Mouse (Mus musculus) G1E (cell line): ENCODE measurements at regions not wholly inside any gene's neighbourhood (a gene's known extent, or its start where the extent isn't known, plus 50 kb on each side); places are given as distances from the start of the nearest gene placed in this dataset.

Source experiments
- CTCF ChIP-seq: IDR thresholded peaks from 2 replicates; pipeline ENCODE4 v1.5.1; 2012; ENCODE audit warnings: low read depth, low read length, inconsistent platforms, mixed read lengths
- GATA1 ChIP-seq: IDR thresholded peaks from 2 replicates; pipeline ENCODE4 v1.6.1; 2012; ENCODE audit warnings: borderline replicate concordance, low read length, inconsistent platforms, mixed read lengths
- GATA2 ChIP-seq: IDR thresholded peaks from 2 replicates; pipeline ENCODE4 v1.6.1; 2012; ENCODE audit warnings: low read depth, low read length, inconsistent platforms, borderline replicate concordance
- TAL1 ChIP-seq: conservative IDR thresholded peaks from 2 replicates; pipeline ENCODE4 v1.6.1; 2012; ENCODE audit warnings: low read depth, low read length, inconsistent platforms, mixed read lengths

DNA sequence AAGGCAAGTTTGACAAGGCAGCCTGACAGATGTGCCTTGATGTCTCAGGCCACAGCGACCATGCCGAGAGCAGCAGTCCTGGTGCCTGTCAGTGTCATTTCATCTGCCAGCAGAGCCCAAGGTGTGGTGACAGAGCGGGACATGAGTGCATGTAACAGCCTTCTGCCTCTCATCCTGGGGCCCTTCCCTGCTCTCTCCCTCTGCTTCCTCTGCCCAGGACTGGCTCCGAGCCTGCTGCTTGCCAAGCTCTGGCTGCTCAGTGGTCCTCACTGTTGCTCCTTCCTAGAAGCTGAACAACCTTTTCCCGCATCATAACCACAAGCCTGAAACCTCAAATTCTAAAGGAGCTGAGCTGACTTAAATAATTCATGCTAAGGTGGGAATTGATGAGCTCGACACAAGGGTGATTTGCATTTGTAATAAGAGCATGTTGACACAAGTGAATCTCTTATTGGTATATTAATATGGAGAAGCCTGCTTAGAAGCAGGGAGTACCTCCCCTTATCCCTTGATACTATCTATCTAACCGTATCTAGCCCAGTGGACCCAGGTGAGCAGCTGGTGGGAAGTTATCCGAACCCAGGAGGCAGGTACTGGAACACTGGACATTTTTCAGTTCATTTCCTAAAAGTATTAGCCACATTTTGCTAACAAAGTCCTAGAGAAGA lies 186.8 kb downstream of the Stk31 start:
- TF ChIP-seq TAL1, result 0 out of 2 replicates have a peak, but pooled peaks have one; percentile 7
- TF ChIP-seq CTCF, result no peak
- TF ChIP-seq GATA1, result no peak
- no peak for TF ChIP-seq GATA2
